Mouse (Mus musculus): ENCODE data around the gene Rxfp4.

Rxfp4 gene

DNA sequence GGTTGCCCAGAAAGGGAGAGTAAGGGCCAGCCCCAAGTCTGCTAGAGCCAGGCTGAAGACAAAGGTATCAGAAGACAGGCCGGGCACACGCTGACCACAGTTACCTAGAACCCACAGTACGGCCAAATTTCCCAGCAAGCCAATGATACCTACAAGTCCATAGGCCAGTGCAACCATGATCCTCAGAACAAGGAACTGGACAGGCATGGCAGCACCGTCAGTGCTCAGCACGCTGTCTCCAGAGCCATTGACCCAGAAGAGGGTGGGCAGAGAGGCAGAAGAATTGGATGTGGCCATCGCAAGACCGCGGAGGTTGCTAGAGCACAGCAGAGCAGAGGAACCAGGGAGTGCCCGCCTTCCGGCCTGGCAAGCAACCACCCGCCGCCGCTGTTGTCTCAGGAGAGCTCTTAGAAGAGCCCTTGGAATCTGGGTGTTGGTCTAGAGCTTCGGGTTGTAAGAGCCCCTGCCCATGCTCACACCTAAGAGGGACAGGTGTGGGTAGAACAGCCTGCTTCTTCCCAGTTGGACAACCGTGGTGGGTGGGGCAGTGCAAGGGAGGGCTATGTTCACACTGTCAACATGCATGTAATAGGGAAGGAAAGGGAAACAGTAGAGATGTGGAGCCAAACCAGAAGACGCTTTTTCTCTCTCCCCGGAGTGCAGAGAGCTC lies at the start of gene Rxfp4:
Gene Rxfp4 (minus strand): TSS at position 297 of the 670 bp plus-strand sequence.
- peak within 1 kb of the TSS; percentile 48 for H3K4me3 ChIP-seq (replicated peaks; ENCODE audit: low read length)
- H3K9me3 ChIP-seq (ENCODE audit: low read length) = no peaks in the 10 kb centered on the region
- H3K27me3 ChIP-seq (ENCODE audit: insufficient read depth, low read length) = no peaks in the 10 kb centered on the region
- H3K4me1 ChIP-seq (replicated peaks; ENCODE audit: low read depth, low read length) = peaks cover 56% of the 10 kb centered on the region
- no peak for TF ChIP-seq POU5F1 (IDR thresholded peaks at IDR 0.05; ENCODE audit: borderline replicate concordance, low read length)
- no peak for TF ChIP-seq CTCF (conservative IDR thresholded peaks at IDR 0.05; ENCODE audit: low read length)
- TF ChIP-seq NANOG (IDR thresholded peaks at IDR 0.05; ENCODE audit: borderline replicate concordance, low read length) = no peak
- H3K36me3 ChIP-seq (ENCODE audit: insufficient read depth, low read length) = peaks cover 7% of the 10 kb centered on the region

GRCm38 (mm10) chr3:88701222-88701621 lies 48.3 kb upstream of the Rxfp4 start:
- H3K4me1 ChIP-seq (replicated peaks; ENCODE audit: low read depth, low read length) = no peaks in the 10 kb centered on the region
- no peak for TF ChIP-seq CTCF (conservative IDR thresholded peaks at IDR 0.05; ENCODE audit: low read length)
- no peak for TF ChIP-seq NANOG (IDR thresholded peaks at IDR 0.05; ENCODE audit: borderline replicate concordance, low read length)
- TF ChIP-seq POU5F1 (IDR thresholded peaks at IDR 0.05; ENCODE audit: borderline replicate concordance, low read length) = no peak
- no peaks in the 10 kb centered on the region for H3K9me3 ChIP-seq (ENCODE audit: low read length)
- H3K27me3 ChIP-seq (ENCODE audit: insufficient read depth, low read length) = no peaks in the 10 kb centered on the region
- peaks cover 98% of the 10 kb centered on the region for H3K36me3 ChIP-seq (ENCODE audit: insufficient read depth, low read length)
- H3K4me3 ChIP-seq (replicated peaks; ENCODE audit: low read length) = no peak overlapping the region

DNA sequence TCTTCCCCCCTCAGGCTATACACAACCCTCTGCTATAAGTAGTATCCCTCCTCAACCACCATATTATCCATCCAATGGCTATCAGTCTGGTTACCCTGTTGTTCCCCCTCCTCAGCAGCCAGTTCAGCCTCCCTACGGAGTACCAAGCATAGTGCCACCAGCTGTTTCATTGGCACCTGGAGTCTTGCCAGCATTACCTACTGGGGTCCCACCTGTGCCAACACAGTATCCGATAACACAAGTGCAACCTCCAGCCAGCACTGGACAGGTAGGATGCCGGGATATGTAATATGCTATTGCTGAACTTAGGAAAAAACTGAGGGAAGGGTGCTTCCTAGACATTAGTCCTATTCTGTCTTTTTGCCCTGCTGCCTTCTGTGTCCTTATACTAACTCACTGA lies 47.3 kb upstream of the Rxfp4 start:
- no peaks in the 10 kb centered on the region for H3K27me3 ChIP-seq (ENCODE audit: insufficient read depth, low read length)
- no peaks in the 10 kb centered on the region for H3K4me1 ChIP-seq (replicated peaks; ENCODE audit: low read depth, low read length)
- H3K4me3 ChIP-seq (replicated peaks; ENCODE audit: low read length) = no peak overlapping the region
- TF ChIP-seq POU5F1 (IDR thresholded peaks at IDR 0.05; ENCODE audit: borderline replicate concordance, low read length) = no peak
- TF ChIP-seq CTCF (conservative IDR thresholded peaks at IDR 0.05; ENCODE audit: low read length) = no peak
- no peak for TF ChIP-seq NANOG (IDR thresholded peaks at IDR 0.05; ENCODE audit: borderline replicate concordance, low read length)
- no peaks in the 10 kb centered on the region for H3K9me3 ChIP-seq (ENCODE audit: low read length)
- H3K36me3 ChIP-seq (ENCODE audit: insufficient read depth, low read length) = peaks cover 98% of the 10 kb centered on the region

- no peaks in the 10 kb centered on the region for H3K9me3 ChIP-seq (ENCODE audit: low read length)
- no peak for TF ChIP-seq POU5F1 (IDR thresholded peaks at IDR 0.05; ENCODE audit: borderline replicate concordance, low read length)
- no peak for TF ChIP-seq NANOG (IDR thresholded peaks at IDR 0.05; ENCODE audit: borderline replicate concordance, low read length)
- TF ChIP-seq CTCF (conservative IDR thresholded peaks at IDR 0.05; ENCODE audit: low read length) = no peak
- no peak overlapping the region for H3K4me3 ChIP-seq (replicated peaks; ENCODE audit: low read length)
- H3K36me3 ChIP-seq (ENCODE audit: insufficient read depth, low read length) = peaks cover 98% of the 10 kb centered on the region
- peaks cover 9% of the 10 kb centered on the region for H3K4me1 ChIP-seq (replicated peaks; ENCODE audit: low read depth, low read length)
- H3K27me3 ChIP-seq (ENCODE audit: insufficient read depth, low read length) = no peaks in the 10 kb centered on the region
Observed at GRCm38 (mm10) chr3:88698834-88699233, 45.9 kb upstream of the Rxfp4 start.

GRCm38 (mm10) chr3:88698051-88698450 lies 45.1 kb upstream of the Rxfp4 start:
- TF ChIP-seq POU5F1 (IDR thresholded peaks at IDR 0.05; ENCODE audit: borderline replicate concordance, low read length) (no peak), CTCF (conservative IDR thresholded peaks at IDR 0.05; ENCODE audit: low read length) (no peak), NANOG (IDR thresholded peaks at IDR 0.05; ENCODE audit: borderline replicate concordance, low read length) (no peak)
- Histone ChIP-seq H3K36me3 (ENCODE audit: insufficient read depth, low read length) (peaks cover 98% of the 10 kb centered on the region), H3K27me3 (ENCODE audit: insufficient read depth, low read length) (no peaks in the 10 kb centered on the region), H3K4me3 (replicated peaks; ENCODE audit: low read length) (no peak overlapping the region), H3K9me3 (ENCODE audit: low read length) (no peaks in the 10 kb centered on the region), H3K4me1 (replicated peaks; ENCODE audit: low read depth, low read length) (peaks cover 17% of the 10 kb centered on the region)

DNA sequence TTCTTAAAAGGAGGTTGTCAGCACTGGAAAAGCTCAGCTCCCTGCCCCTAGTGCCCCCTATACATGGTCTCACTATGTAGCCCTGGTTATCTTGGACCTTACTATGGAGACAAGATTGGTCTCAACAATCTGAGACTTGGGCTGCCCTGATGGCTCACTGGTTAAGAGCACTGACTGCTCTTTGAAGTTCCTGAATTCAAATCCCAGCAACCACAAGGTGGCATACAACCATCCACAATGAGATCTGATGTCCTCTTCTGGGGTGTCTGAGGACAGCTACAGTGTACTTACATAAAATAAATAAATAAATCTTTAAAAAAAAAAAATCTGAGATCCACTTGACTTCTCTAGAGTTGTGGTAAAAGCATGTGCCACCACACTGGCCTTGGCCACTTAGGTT lies 42.6 kb upstream of the Rxfp4 start:
- Histone ChIP-seq H3K4me3 (replicated peaks; ENCODE audit: low read length) (no peak overlapping the region), H3K27me3 (ENCODE audit: insufficient read depth, low read length) (no peaks in the 10 kb centered on the region), H3K36me3 (ENCODE audit: insufficient read depth, low read length) (peaks cover 98% of the 10 kb centered on the region), H3K4me1 (replicated peaks; ENCODE audit: low read depth, low read length) (peaks cover 25% of the 10 kb centered on the region), H3K9me3 (ENCODE audit: low read length) (no peaks in the 10 kb centered on the region)
- TF ChIP-seq CTCF (conservative IDR thresholded peaks at IDR 0.05; ENCODE audit: low read length) (no peak), NANOG (IDR thresholded peaks at IDR 0.05; ENCODE audit: borderline replicate concordance, low read length) (no peak), POU5F1 (IDR thresholded peaks at IDR 0.05; ENCODE audit: borderline replicate concordance, low read length) (no peak)

- TF ChIP-seq POU5F1 (IDR thresholded peaks at IDR 0.05; ENCODE audit: borderline replicate concordance, low read length) (no peak), NANOG (IDR thresholded peaks at IDR 0.05; ENCODE audit: borderline replicate concordance, low read length) (no peak), CTCF (conservative IDR thresholded peaks at IDR 0.05; ENCODE audit: low read length) (no peak)
- H3K4me3 ChIP-seq (replicated peaks; ENCODE audit: low read length) = no peak overlapping the region
- peaks cover 75% of the 10 kb centered on the region for H3K36me3 ChIP-seq (ENCODE audit: insufficient read depth, low read length)
- no peaks in the 10 kb centered on the region for H3K27me3 ChIP-seq (ENCODE audit: insufficient read depth, low read length)
- H3K9me3 ChIP-seq (ENCODE audit: low read length) = no peaks in the 10 kb centered on the region
- H3K4me1 ChIP-seq (replicated peaks; ENCODE audit: low read depth, low read length) = peaks cover 58% of the 10 kb centered on the region
Observed at GRCm38 (mm10) chr3:88689079-88689478, 36.1 kb upstream of the Rxfp4 start.

- H3K27me3 ChIP-seq (ENCODE audit: insufficient read depth, low read length) = no peaks in the 10 kb centered on the region
- H3K36me3 ChIP-seq (ENCODE audit: insufficient read depth, low read length) = peaks cover 55% of the 10 kb centered on the region
- H3K9me3 ChIP-seq (ENCODE audit: low read length) = no peaks in the 10 kb centered on the region
- H3K4me1 ChIP-seq (replicated peaks; ENCODE audit: low read depth, low read length) = peaks cover 41% of the 10 kb centered on the region
- TF ChIP-seq POU5F1 (IDR thresholded peaks at IDR 0.05; ENCODE audit: borderline replicate concordance, low read length) (no peak), CTCF (conservative IDR thresholded peaks at IDR 0.05; ENCODE audit: low read length) (no peak), NANOG (IDR thresholded peaks at IDR 0.05; ENCODE audit: borderline replicate concordance, low read length) (no peak)
- peak overlapping the region; percentile 97 for H3K4me3 ChIP-seq (replicated peaks; ENCODE audit: low read length)
Observed at GRCm38 (mm10) chr3:88686734-88687611, 34.0 kb upstream of the Rxfp4 start.

Data from E14TG2a.4 (cell line).